Mouse (Mus musculus) testis, adult 2 months (tissue): ENCODE data around the gene Olfr1240. TPM values are rescaled to one million over a fixed set of nuclear protein-coding genes. Genes with fewer than 3 reads are reported as not detected.

ENCODE experiments used
- H3K27ac ChIP-seq: fragments of 200-500 bp; 2 replicates; pipeline ENCODE4 v1.5.1; 2012; ENCODE audit warnings: low read depth, low read length; ENCODE audit not compliant: control insufficient read depth, insufficient read depth
- H3K27me3 ChIP-seq: fragments of 200-500 bp; 2 replicates; pipeline ENCODE4 v1.6.1; 2012; ENCODE audit warnings: mild to moderate bottlenecking, low read length, moderate library complexity; ENCODE audit not compliant: control insufficient read depth, insufficient read depth
- H3K36me3 ChIP-seq: fragments of 200-500 bp; 2 replicates; pipeline ENCODE4 v1.6.1; 2012; ENCODE audit warnings: mild to moderate bottlenecking, low read length; ENCODE audit not compliant: control insufficient read depth, insufficient read depth
- H3K4me1 ChIP-seq: fragments of 200-500 bp; 2 replicates; pipeline ENCODE4 v1.6.1; 2012; ENCODE audit warnings: low read length; ENCODE audit not compliant: control insufficient read depth, insufficient read depth
- H3K4me3 ChIP-seq: fragments of 200-500 bp; 2 replicates; pipeline ENCODE4 v1.5.1; 2012; ENCODE audit warnings: low read depth, mild to moderate bottlenecking, low read length, moderate library complexity, mixed read lengths; ENCODE audit not compliant: control insufficient read depth
- CTCF ChIP-seq: fragments of 200-500 bp; IDR thresholded peaks from 2 replicates; pipeline ENCODE4 v1.5.1; 2012; ENCODE audit warnings: low read depth, mild to moderate bottlenecking, inconsistent platforms, low read length, moderate library complexity; ENCODE audit not compliant: control insufficient read depth, insufficient read depth, insufficient replicate concordance
- POLR2A ChIP-seq: fragments of 200-500 bp; IDR thresholded peaks from 2 replicates; pipeline ENCODE4 v1.6.1; 2012; ENCODE audit warnings: low read depth, mild to moderate bottlenecking, inconsistent platforms, low read length, moderate library complexity; ENCODE audit not compliant: control insufficient read depth
- polyA plus RNA-seq: library from polyadenylated mRNA; depleted of rRNA; stranded (reverse); fragments of >200 nt; gene quantifications from 2 replicates; pipeline ENCODE4 v1.2.3, GENCODE M21; 2012; rRNA removed

Olfr1240 gene
- not detected in 2 replicates for polyA plus RNA-seq

DNA sequence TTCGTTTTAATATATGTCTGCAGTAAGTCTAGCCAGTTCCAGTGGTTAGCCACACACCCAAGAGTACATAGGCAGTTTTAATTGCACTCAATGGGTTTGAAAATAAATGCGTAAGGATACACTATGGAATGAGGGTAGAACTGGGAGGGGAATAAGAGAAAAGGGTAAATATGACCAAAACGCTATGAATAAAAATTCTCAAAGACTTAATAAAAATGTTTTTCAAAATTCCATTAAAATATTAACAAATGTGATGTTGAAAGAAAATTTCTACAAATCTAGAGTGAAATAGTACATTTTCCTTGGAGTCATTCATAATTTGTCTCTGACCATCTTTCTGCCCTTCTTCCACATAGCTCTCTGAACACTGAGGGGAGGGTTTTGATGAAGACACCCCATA lies at the start of gene Olfr1240:
Gene Olfr1240, minus strand, starts transcription at position 101 of the 400 bp plus-strand sequence.
- Histone ChIP-seq H3K36me3 (no peaks in the 10 kb centered on the region), H3K27me3 (no peaks in the 10 kb centered on the region), H3K4me3 (no peak within 1 kb of the TSS), H3K27ac (no peak within 1 kb of the TSS), H3K4me1 (no peaks in the 10 kb centered on the region)
- TF ChIP-seq POLR2A, result no peak
- no peak for TF ChIP-seq CTCF

GRCm38 (mm10) chr2:89487026-89487425 lies 44.2 kb upstream of the Olfr1240 start, which contains the start of gene Olfr1241:
Gene Olfr1241, minus strand, starts transcription at chr2:89487126.
- H3K4me3 ChIP-seq, result no peak within 1 kb of the TSS
- TF ChIP-seq CTCF (no peak), POLR2A (no peak)
- H3K4me1 ChIP-seq, result no peaks in the 10 kb centered on the region
- no peak within 1 kb of the TSS for H3K27ac ChIP-seq
- H3K36me3 ChIP-seq, result no peaks in the 10 kb centered on the region
- no peaks in the 10 kb centered on the region for H3K27me3 ChIP-seq

GRCm38 (mm10) chr2:89420307-89420706 lies 22.5 kb downstream of the Olfr1240 start, which contains the start of gene Olfr1239:
Gene Olfr1239, minus strand, starts transcription at chr2:89420407.
- no peaks in the 10 kb centered on the region for H3K36me3 ChIP-seq
- H3K27me3 ChIP-seq, result no peaks in the 10 kb centered on the region
- no peak within 1 kb of the TSS for H3K4me3 ChIP-seq
- no peaks in the 10 kb centered on the region for H3K4me1 ChIP-seq
- no peak within 1 kb of the TSS for H3K27ac ChIP-seq
- no peak for TF ChIP-seq CTCF
- no peak for TF ChIP-seq POLR2A

GRCm38 (mm10) chr2:89414557-89414956 lies 28.2 kb downstream of the Olfr1240 start:
- H3K36me3 ChIP-seq, result no peaks in the 10 kb centered on the region
- no peaks in the 10 kb centered on the region for H3K27me3 ChIP-seq
- H3K27ac ChIP-seq, result no peak overlapping the region
- no peaks in the 10 kb centered on the region for H3K4me1 ChIP-seq
- TF ChIP-seq POLR2A, result no peak
- no peak overlapping the region for H3K4me3 ChIP-seq

DNA sequence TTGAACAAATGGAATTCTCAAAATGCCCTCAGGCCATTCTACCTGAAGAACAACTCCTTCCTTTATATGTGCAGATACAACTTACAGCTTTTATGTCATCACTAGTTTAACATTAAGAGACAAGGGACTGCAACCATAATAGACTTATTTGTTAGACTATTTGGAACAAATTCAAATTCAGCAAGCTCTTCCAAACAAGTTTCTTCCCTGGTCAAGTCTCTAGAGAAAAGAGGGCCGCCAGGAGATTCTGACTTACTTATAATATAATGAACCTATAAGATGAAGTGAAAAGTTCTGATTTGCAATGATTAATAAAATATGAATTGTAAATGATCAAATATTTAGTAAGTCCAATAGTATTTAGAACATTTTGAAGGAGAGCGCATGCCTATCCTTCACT lies 33.2 kb downstream of the Olfr1240 start, which contains the start of gene Olfr1238:
Gene Olfr1238, minus strand, starts transcription at position 101 of the 400 bp plus-strand sequence.
- TF ChIP-seq POLR2A, result no peak
- TF ChIP-seq CTCF, result no peak
- H3K4me3 ChIP-seq, result no peak within 1 kb of the TSS

DNA sequence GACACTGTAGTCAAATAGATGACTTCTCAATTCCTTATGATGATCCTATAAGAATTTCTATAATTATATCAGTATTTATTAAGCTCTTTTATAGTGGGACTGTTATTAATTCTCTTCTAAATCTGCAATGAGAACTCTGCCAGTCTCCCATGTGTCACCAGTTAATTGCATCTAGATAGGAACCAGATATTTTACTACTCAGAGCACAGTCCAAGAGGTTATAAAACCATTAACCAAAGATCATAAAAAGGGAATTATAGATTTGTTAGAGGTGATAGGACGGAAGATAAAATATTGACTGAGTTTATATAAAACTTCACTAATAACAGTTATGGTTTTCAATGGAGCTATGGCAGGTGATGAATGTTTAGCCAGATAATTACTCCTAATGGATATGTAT lies 41.9 kb downstream of the Olfr1240 start:
- H3K4me3 ChIP-seq, result no peak overlapping the region
- H3K27me3 ChIP-seq, result no peaks in the 10 kb centered on the region
- TF ChIP-seq CTCF (no peak), POLR2A (no peak)
- no peaks in the 10 kb centered on the region for H3K36me3 ChIP-seq
- H3K27ac ChIP-seq, result no peak overlapping the region
- H3K4me1 ChIP-seq, result no peaks in the 10 kb centered on the region

More for the DNA sequence above, 33.2 kb downstream of the Olfr1240 start, which contains the start of gene Olfr1238:
- Histone ChIP-seq H3K27ac (no peak within 1 kb of the TSS), H3K27me3 (no peaks in the 10 kb centered on the region), H3K36me3 (no peaks in the 10 kb centered on the region), H3K4me1 (no peaks in the 10 kb centered on the region)

Other genes starting within 250 kb of the Olfr1240 start
- not detected in 2 replicates for gene Olfr1226, start 243.0 kb downstream of the Olfr1240 start, polyA plus RNA-seq
- not detected in 2 replicates for gene Olfr1228, start 188.9 kb downstream of the Olfr1240 start, polyA plus RNA-seq
- gene Olfr1229, start 155.0 kb downstream of the Olfr1240 start, polyA plus RNA-seq, result not detected in 2 replicates
- not detected in 2 replicates for gene Olfr1230, start 145.7 kb downstream of the Olfr1240 start, polyA plus RNA-seq
- gene Olfr1231, start 135.9 kb downstream of the Olfr1240 start, polyA plus RNA-seq, result not detected in 2 replicates
- not detected in 2 replicates for gene Olfr1232, start 113.3 kb downstream of the Olfr1240 start, polyA plus RNA-seq
- 0.14 TPM in 1 of 2 replicates, not detected in the other for gene Olfr1233, start 100.6 kb downstream of the Olfr1240 start, polyA plus RNA-seq
- not detected in 2 replicates for gene Olfr1234, start 78.1 kb downstream of the Olfr1240 start, polyA plus RNA-seq
- gene Olfr1238, start 33.3 kb downstream of the Olfr1240 start, polyA plus RNA-seq, result not detected in 2 replicates
- gene Olfr1239, start 22.6 kb downstream of the Olfr1240 start, polyA plus RNA-seq, result not detected in 2 replicates
- not detected in 2 replicates for gene Olfr1241, start 44.1 kb upstream of the Olfr1240 start, polyA plus RNA-seq
- gene Olfr1242, start 55.3 kb upstream of the Olfr1240 start, polyA plus RNA-seq, result not detected in 2 replicates
- not detected in 2 replicates for gene Olfr1243, start 88.5 kb upstream of the Olfr1240 start, polyA plus RNA-seq
- not detected in 2 replicates for gene Olfr1245, start 135.4 kb upstream of the Olfr1240 start, polyA plus RNA-seq
- gene Olfr1246, start 150.2 kb upstream of the Olfr1240 start, polyA plus RNA-seq, result not detected in 2 replicates
- gene Olfr1247, start 171.1 kb upstream of the Olfr1240 start, polyA plus RNA-seq, result not detected in 2 replicates
- gene Olfr1248, start 175.2 kb upstream of the Olfr1240 start, polyA plus RNA-seq, result not detected in 2 replicates
- gene Olfr1249, start 192.0 kb upstream of the Olfr1240 start, polyA plus RNA-seq, result not detected in 2 replicates
- gene Olfr1250, start 218.5 kb upstream of the Olfr1240 start, polyA plus RNA-seq, result not detected in 2 replicates
- 0.22 TPM in 1 of 2 replicates, not detected in the other for gene Olfr1251, start 228.9 kb upstream of the Olfr1240 start, polyA plus RNA-seq